Mouse (Mus musculus): ENCODE results near the gene Jak2. TPM values are rescaled to one million over a fixed set of nuclear protein-coding genes. Genes with fewer than 3 reads are reported as not detected.

Gene Jak2
- polyA plus RNA-seq, 1 experiment: 37.4 TPM

DNA sequence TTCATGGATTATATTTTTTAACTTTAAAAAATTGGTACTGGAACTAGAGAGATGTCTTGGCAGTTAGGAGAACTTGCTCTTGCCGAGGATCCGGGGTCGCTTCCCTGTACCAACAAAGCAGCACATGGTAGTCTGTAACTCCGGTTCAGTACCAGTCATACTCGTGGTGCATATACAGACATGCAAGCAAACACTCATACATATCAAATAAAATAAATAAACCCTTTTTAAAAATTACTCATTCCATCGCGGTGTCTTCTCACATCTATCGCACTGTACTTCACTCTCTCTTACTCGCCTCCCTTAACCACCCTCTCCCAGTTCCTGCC is 74.2 kb downstream of the Jak2 start:
- no peak for TF ChIP-seq POLR2A (IDR thresholded peaks at IDR 0.05; ENCODE audit: low read depth, low read length)
- no peak for TF ChIP-seq CTCF (IDR thresholded peaks at IDR 0.05; ENCODE audit: borderline replicate concordance, insufficient read depth, low read length)
- Histone ChIP-seq H3K4me3 (ENCODE audit: insufficient read depth, low read length) (peak overlapping the region; percentile 2; the same call in 1 of the 2 replicates), H3K4me1 (ENCODE audit: control insufficient read depth, insufficient read depth, low read length) (no peaks in the 10 kb centered on the region; the same call in 1 of the 2 replicates), H3K27ac (ENCODE audit: insufficient read depth, low read length) (no peak overlapping the region)

GRCm38 (mm10) chr19:29326396-29326795 is 74.8 kb downstream of the Jak2 start:
- Histone ChIP-seq H3K4me3 (ENCODE audit: insufficient read depth, low read length) (no peak overlapping the region), H3K27ac (ENCODE audit: insufficient read depth, low read length) (no peak overlapping the region), H3K4me1 (ENCODE audit: control insufficient read depth, insufficient read depth, low read length) (no peaks in the 10 kb centered on the region; the same call in 1 of the 2 replicates)
- no peak for TF ChIP-seq POLR2A (IDR thresholded peaks at IDR 0.05; ENCODE audit: low read depth, low read length)

DNA sequence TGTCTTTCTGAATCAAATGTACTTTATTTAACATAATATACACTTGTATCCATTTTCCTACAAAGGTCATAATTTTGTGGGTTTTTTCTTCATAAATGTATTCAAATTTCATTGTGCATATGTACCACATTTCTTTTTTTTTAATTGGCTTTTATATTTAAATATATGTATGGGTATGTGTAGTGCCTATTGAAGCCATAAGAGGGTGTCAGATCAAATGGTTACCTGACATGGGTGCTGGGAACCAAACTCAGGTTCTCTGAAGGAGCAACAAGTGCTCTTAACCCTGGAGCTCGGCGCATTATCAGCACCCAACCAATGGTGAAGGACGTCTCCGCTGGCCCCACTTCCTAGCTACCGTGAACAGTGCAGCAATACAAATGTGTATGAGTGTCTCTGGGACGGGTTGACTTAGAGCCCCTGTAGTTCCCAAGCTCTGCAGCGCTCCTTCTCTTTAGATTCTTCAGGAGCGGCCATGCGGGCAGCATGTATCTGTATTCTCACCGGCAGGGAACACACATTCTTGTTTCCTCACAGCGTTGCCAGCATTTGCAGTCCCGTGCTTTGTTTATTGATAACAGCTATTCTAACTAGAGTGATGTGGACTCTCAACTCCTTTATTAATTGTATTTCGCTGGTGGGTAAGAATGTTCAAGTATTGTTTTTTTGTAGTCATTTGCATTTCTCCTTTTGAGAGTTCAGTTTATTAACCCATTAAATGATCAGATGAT is 75.4 kb downstream of the Jak2 start:
- Histone ChIP-seq H3K4me3 (ENCODE audit: insufficient read depth, low read length) (no peak overlapping the region), H3K4me1 (ENCODE audit: control insufficient read depth, insufficient read depth, low read length) (no peaks in the 10 kb centered on the region; the same call in 1 of the 2 replicates), H3K27ac (ENCODE audit: insufficient read depth, low read length) (no peak overlapping the region)
- no peak for TF ChIP-seq POLR2A (IDR thresholded peaks at IDR 0.05; ENCODE audit: low read depth, low read length)
- TF ChIP-seq CTCF (IDR thresholded peaks at IDR 0.05; ENCODE audit: borderline replicate concordance, insufficient read depth, low read length): no peak

DNA sequence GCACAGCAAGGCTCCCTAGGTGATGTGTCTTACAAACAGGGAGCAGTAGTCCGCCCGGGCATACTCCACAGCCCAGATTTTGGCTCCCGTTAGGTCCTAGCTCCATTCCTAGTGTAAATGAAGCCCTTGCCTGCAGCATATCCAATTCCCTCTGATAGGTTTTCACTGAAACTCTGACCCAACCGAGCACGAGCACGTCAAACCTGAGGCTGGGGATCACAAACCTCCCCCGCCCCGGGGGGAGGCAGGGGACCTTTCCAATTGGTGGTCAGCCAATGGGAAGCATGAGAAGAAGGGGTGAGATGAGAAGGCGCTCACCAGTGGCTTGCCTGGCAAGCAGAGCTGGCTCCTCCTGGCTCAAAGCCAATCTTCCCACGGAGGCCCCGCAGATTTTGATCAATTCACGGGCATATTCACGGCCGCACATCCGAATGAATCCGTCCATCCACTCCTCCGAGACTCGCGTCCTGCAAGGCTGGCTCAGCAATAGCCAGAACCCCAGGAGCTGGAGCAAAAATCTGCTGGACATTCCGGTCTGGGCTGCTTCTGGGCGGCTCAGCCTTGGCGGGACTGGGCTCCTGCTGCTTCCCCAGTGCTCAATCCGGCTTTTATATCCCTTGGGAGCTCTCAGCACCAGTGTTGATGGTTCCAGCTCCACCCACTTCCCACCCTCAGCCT is 82.6 kb downstream of the Jak2 start, which contains the start of gene Rln1:
Gene Rln1, minus strand, starts transcription at position 603 of the 678 bp plus-strand sequence.
- H3K4me3 ChIP-seq (ENCODE audit: insufficient read depth, low read length): peak within 1 kb of the TSS; percentile 24
- H3K27ac ChIP-seq (ENCODE audit: insufficient read depth, low read length): no peak within 1 kb of the TSS
- TF ChIP-seq POLR2A (IDR thresholded peaks at IDR 0.05; ENCODE audit: low read depth, low read length): no peak
- TF ChIP-seq CTCF (IDR thresholded peaks at IDR 0.05; ENCODE audit: borderline replicate concordance, insufficient read depth, low read length): no peak
- no peaks in the 10 kb centered on the region for H3K4me1 ChIP-seq (ENCODE audit: control insufficient read depth, insufficient read depth, low read length)

DNA sequence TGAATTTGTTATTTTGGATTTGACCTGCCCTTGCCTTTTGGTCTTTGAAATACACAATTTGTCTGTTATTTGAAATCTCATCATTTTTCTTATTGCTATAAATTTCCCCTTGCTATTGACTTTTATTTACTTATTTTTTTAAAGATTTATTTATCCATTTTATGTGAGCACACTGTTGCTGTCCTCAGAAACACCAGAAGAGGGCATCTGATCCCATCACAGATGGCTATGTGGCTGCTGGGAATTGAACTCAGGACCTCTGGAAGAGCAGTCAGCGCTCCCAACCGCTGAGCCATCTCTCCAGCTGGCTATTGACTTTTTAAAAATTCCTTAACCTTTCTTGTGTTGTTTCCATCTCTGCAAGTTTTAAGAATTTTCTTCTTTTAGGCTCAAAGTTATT is 85.0 kb downstream of the Jak2 start:
- TF ChIP-seq POLR2A (IDR thresholded peaks at IDR 0.05; ENCODE audit: low read depth, low read length) (no peak), CTCF (IDR thresholded peaks at IDR 0.05; ENCODE audit: borderline replicate concordance, insufficient read depth, low read length) (no peak)
- H3K4me3 ChIP-seq (ENCODE audit: insufficient read depth, low read length): no peak overlapping the region
- H3K4me1 ChIP-seq (ENCODE audit: control insufficient read depth, insufficient read depth, low read length): no peaks in the 10 kb centered on the region
- H3K27ac ChIP-seq (ENCODE audit: insufficient read depth, low read length): no peak overlapping the region

DNA sequence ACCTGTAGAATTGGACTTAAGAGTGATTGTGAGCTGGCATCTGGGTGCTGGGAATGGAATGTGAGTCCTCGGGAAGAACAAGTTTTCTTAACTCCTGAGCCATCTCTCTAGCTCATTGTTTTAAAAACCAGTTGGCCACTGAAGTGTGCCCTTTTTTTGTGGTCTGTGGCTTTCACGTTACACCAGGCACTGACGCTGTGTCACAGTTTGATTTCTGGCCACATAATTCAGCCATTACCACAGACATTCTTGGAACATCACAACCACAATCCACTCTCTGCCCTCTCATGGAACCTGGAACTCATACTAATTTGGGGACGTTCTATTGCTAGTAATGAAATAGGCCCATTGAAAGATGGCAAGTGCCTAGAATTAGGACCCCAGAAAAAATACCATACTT is 89.4 kb downstream of the Jak2 start:
- TF ChIP-seq CTCF (IDR thresholded peaks at IDR 0.05; ENCODE audit: borderline replicate concordance, insufficient read depth, low read length): no peak
- Histone ChIP-seq H3K4me1 (ENCODE audit: control insufficient read depth, insufficient read depth, low read length) (no peaks in the 10 kb centered on the region), H3K27ac (ENCODE audit: insufficient read depth, low read length) (no peak overlapping the region), H3K4me3 (ENCODE audit: insufficient read depth, low read length) (no peak overlapping the region)

DNA sequence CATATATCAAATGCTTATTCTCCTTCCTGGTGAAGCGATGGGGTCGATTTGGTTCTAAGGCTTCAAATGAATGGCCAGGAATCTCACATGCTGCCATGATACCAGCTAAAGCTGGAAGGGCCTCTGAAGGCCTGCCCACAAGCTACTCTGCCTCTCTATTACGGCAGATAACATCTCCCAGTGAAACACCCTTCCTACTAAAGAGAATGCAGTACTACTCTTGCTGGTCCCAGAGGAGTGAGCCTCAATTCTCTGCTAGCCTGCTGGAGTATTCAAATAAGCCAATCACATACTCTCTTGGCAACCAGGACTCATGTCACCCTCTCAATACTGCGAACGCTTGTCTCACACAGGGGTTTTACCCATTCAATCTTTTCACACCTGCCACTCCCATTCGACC is 90.7 kb downstream of the Jak2 start:
- Histone ChIP-seq H3K27ac (ENCODE audit: insufficient read depth, low read length) (no peak overlapping the region), H3K4me1 (ENCODE audit: control insufficient read depth, insufficient read depth, low read length) (no peaks in the 10 kb centered on the region), H3K4me3 (ENCODE audit: insufficient read depth, low read length) (no peak overlapping the region)
- no peak for TF ChIP-seq POLR2A (IDR thresholded peaks at IDR 0.05; ENCODE audit: low read depth, low read length)
- no peak for TF ChIP-seq CTCF (IDR thresholded peaks at IDR 0.05; ENCODE audit: borderline replicate concordance, insufficient read depth, low read length)

- no peak overlapping the region for H3K27ac ChIP-seq (ENCODE audit: insufficient read depth, low read length)
- no peaks in the 10 kb centered on the region for H3K4me1 ChIP-seq (ENCODE audit: control insufficient read depth, insufficient read depth, low read length)
- TF ChIP-seq CTCF (IDR thresholded peaks at IDR 0.05; ENCODE audit: borderline replicate concordance, insufficient read depth, low read length): no peak
- no peak for TF ChIP-seq POLR2A (IDR thresholded peaks at IDR 0.05; ENCODE audit: low read depth, low read length)
- no peak overlapping the region for H3K4me3 ChIP-seq (ENCODE audit: insufficient read depth, low read length)
Observed at GRCm38 (mm10) chr19:29344868-29345267, 93.2 kb downstream of the Jak2 start.

DNA sequence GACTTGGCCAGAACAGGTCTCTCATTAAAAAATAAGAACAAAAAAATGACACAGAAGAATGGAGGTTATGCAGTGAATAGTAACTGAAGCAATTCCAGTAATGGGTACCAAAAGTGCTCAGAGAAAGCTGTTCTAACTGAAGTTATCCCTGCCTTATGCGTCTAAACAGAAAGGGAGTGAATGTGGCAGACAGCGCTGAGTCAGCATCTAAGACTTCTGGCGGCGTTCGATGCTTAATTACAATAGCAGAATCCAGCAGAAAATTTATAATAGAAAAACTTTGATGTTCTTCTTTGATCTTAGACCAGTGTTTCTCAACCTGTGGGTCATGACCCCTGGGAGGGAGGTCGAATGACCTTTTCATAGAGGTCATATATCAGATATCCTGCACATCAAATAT is 94.0 kb downstream of the Jak2 start:
- Histone ChIP-seq H3K4me3 (ENCODE audit: insufficient read depth, low read length) (no peak overlapping the region), H3K4me1 (ENCODE audit: control insufficient read depth, insufficient read depth, low read length) (no peaks in the 10 kb centered on the region), H3K27ac (ENCODE audit: insufficient read depth, low read length) (no peak overlapping the region)
- TF ChIP-seq POLR2A (IDR thresholded peaks at IDR 0.05; ENCODE audit: low read depth, low read length) (no peak), CTCF (IDR thresholded peaks at IDR 0.05; ENCODE audit: borderline replicate concordance, insufficient read depth, low read length) (no peak)

GRCm38 (mm10) chr19:29350991-29351390 is 99.4 kb downstream of the Jak2 start:
- Histone ChIP-seq H3K4me1 (ENCODE audit: control insufficient read depth, insufficient read depth, low read length) (no peaks in the 10 kb centered on the region), H3K27ac (ENCODE audit: insufficient read depth, low read length) (no peak overlapping the region; the same call in 1 of the 2 replicates), H3K4me3 (ENCODE audit: insufficient read depth, low read length) (no peak overlapping the region)
- TF ChIP-seq CTCF (IDR thresholded peaks at IDR 0.05; ENCODE audit: borderline replicate concordance, insufficient read depth, low read length): no peak
- no peak for TF ChIP-seq POLR2A (IDR thresholded peaks at IDR 0.05; ENCODE audit: low read depth, low read length)
